Comparison of ENCODE assay signal across 8 mouse cellular contexts in the genomic region with DNA sequence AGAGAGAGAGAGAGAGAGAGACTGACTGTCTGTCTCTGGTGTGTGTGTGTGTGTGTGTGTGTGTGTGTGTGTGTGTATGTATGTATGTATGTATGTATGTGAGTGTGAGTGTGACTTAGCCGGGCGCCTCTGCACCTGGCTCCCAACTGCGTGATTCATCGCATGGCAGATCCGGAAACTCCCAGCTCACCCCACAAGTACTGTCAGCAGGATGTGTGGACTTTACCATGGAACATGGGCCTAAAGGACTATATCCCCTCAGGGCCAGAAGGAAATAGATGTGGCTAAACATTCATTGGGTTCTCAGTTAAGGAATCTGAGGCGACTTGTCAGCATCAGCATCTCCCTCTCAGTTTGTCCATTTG. TPM values are rescaled to one million over a fixed set of nuclear protein-coding genes. Genes with fewer than 3 reads are reported as not detected.
DNase-seq lines count a peak whose midpoint lies in the region; ATAC-seq lines count a peak whose summit lies in the region.

No protein-coding gene starts in this region.

- H3K27ac ChIP-seq in heart, embryonic 10.5 days: peak overlapping the region; percentile 86; the same call in 1 of the 2 replicates
- peak overlapping the region; percentile 89 for H3K27ac ChIP-seq in embryonic facial prominence, embryonic 10.5 days (replicated peaks)
- peak overlapping the region; percentile 65 for H3K27ac ChIP-seq in intestine, embryonic 16.5 days (ENCODE audit: low read length)
- H3K27ac ChIP-seq in midbrain, embryonic 16.5 days (ENCODE audit: low read length): no peak overlapping the region

- H3K4me1 ChIP-seq in heart, embryonic 10.5 days: peaks cover 7% of the 10 kb centered on the region
- peaks cover 17% of the 10 kb centered on the region for H3K4me1 ChIP-seq in embryonic facial prominence, embryonic 10.5 days
- peaks cover 9% of the 10 kb centered on the region for H3K4me1 ChIP-seq in intestine, embryonic 16.5 days (ENCODE audit: control insufficient read depth, insufficient read depth, low read length)
- peaks cover 12% of the 10 kb centered on the region for H3K4me1 ChIP-seq in midbrain, embryonic 16.5 days (ENCODE audit: control insufficient read depth, insufficient read depth, low read length)

- DNase-seq in heart, embryonic 10.5 days (ENCODE audit: low spot score): no peak
- no peak for DNase-seq in heart, adult 9 months (ENCODE audit: low spot score in 2 of 2)
- DNase-seq in CD4-positive helper T cell, adult 2 months (ENCODE audit: low read depth, low spot score): peak; percentile 75
- no peak for DNase-seq in embryonic facial prominence, embryonic 10.5 days (ENCODE audit: low spot score)
- no peak for DNase-seq in cerebellum, adult 11-12 months
- DNase-seq in Muller cell, postnatal 12 days (ENCODE audit: inconsistent ontology term): no peak

- H3K4me2 ChIP-seq in intestine, embryonic 16.5 days (ENCODE audit: low read depth, low read length): peak overlapping the region; percentile 68
- peak overlapping the region; percentile 61 for H3K4me2 ChIP-seq in midbrain, embryonic 16.5 days (ENCODE audit: low read length)

- ATAC-seq in intestine, embryonic 16.5 days: peak; percentile 72
- ATAC-seq in midbrain, embryonic 16.5 days: peak; percentile 39; the same call in 1 of the 2 replicates

- no peaks in the 10 kb centered on the region for H3K9me3 ChIP-seq in heart, embryonic 10.5 days
- no peaks in the 10 kb centered on the region for H3K9me3 ChIP-seq in embryonic facial prominence, embryonic 10.5 days
- H3K9me3 ChIP-seq in intestine, embryonic 16.5 days (ENCODE audit: control insufficient read depth, low read length): no peaks in the 10 kb centered on the region
- no peaks in the 10 kb centered on the region for H3K9me3 ChIP-seq in midbrain, embryonic 16.5 days (replicated peaks; ENCODE audit: control insufficient read depth, low read length, poor library complexity, severe bottlenecking)

- H3K9ac ChIP-seq in intestine, embryonic 16.5 days (ENCODE audit: low read depth, low read length): peak overlapping the region; percentile 79
- H3K9ac ChIP-seq in midbrain, embryonic 16.5 days (ENCODE audit: low read depth, low read length): peak overlapping the region; percentile 64

- peaks cover 12% of the 10 kb centered on the region for H3K36me3 ChIP-seq in heart, embryonic 10.5 days
- H3K36me3 ChIP-seq in embryonic facial prominence, embryonic 10.5 days (replicated peaks): peaks cover 22% of the 10 kb centered on the region
- no peaks in the 10 kb centered on the region for H3K36me3 ChIP-seq in intestine, embryonic 16.5 days (ENCODE audit: control insufficient read depth, insufficient read depth, low read length)
- no peaks in the 10 kb centered on the region for H3K36me3 ChIP-seq in midbrain, embryonic 16.5 days (ENCODE audit: control insufficient read depth, insufficient read depth, low read length)

- H3K4me3 ChIP-seq in heart, embryonic 10.5 days: peak overlapping the region; percentile 79
- H3K4me3 ChIP-seq in embryonic facial prominence, embryonic 10.5 days: peak overlapping the region; percentile 87
- H3K4me3 ChIP-seq in intestine, embryonic 16.5 days (ENCODE audit: low read length): peak overlapping the region; percentile 78
- peak overlapping the region; percentile 57 for H3K4me3 ChIP-seq in midbrain, embryonic 16.5 days (ENCODE audit: low read depth, low read length)

- WGBS in heart, embryonic 10.5 days: 15% methylated on average over 6 of the region's 6 CpGs
- WGBS in embryonic facial prominence, embryonic 10.5 days: 12% methylated on average over 6 of the region's 6 CpGs
- WGBS in intestine, embryonic 16.5 days: 11% methylated on average over 6 of the region's 6 CpGs
- WGBS in midbrain, embryonic 16.5 days: 23% methylated on average over 6 of the region's 6 CpGs

- no peaks in the 10 kb centered on the region for H3K27me3 ChIP-seq in heart, embryonic 10.5 days (ENCODE audit: insufficient read depth, poor library complexity, severe bottlenecking)
- H3K27me3 ChIP-seq in embryonic facial prominence, embryonic 10.5 days (replicated peaks; ENCODE audit: low read depth, poor library complexity, severe bottlenecking): no peaks in the 10 kb centered on the region
- H3K27me3 ChIP-seq in intestine, embryonic 16.5 days (replicated peaks; ENCODE audit: control insufficient read depth, insufficient read depth, low read length): no peaks in the 10 kb centered on the region
- H3K27me3 ChIP-seq in midbrain, embryonic 16.5 days (ENCODE audit: control insufficient read depth, insufficient read depth, low read depth, low read length): no peaks in the 10 kb centered on the region

RNA-seq across cellular contexts. Expression of a gene that starts 0.6 kb away (rescaled TPM):
- 18.5 and 19.9 TPM in 2 replicates for polyA plus RNA-seq in heart, embryonic 10.5 days (2016; fragmentation: Nextera tagmentation; extraction: Ambion mirVana)
- 23.1 and 24.0 TPM in 2 replicates for polyA plus RNA-seq in embryonic facial prominence, embryonic 10.5 days (2016; fragmentation: Nextera tagmentation; extraction: Ambion mirVana)
- 25.8 and 28.1 TPM in 2 replicates for polyA plus RNA-seq in intestine, embryonic 16.5 days (2015; fragmentation: Nextera tagmentation; extraction: Ambion mirVana)
- polyA plus RNA-seq in midbrain, embryonic 16.5 days (2015; fragmentation: Nextera tagmentation; extraction: Ambion mirVana): 17.3 and 18.2 TPM in 2 replicates

RNA-seq across cellular contexts. Expression of a gene that starts 0.7 kb away (rescaled TPM):
- polyA plus RNA-seq in heart, embryonic 10.5 days (2016; fragmentation: Nextera tagmentation; extraction: Ambion mirVana): 3.5 and 4.6 TPM in 2 replicates
- polyA plus RNA-seq in embryonic facial prominence, embryonic 10.5 days (2016; fragmentation: Nextera tagmentation; extraction: Ambion mirVana): 3.8 and 6.3 TPM in 2 replicates
- polyA plus RNA-seq in intestine, embryonic 16.5 days (2015; fragmentation: Nextera tagmentation; extraction: Ambion mirVana): 2.3 and 3.7 TPM in 2 replicates
- polyA plus RNA-seq in midbrain, embryonic 16.5 days (2015; fragmentation: Nextera tagmentation; extraction: Ambion mirVana): 24.5 and 30.5 TPM in 2 replicates
